Mouse (Mus musculus) embryonic facial prominence, embryonic 14.5 days (tissue): Measurements from ENCODE around the gene Atf3. TPM values are rescaled to one million over a fixed set of nuclear protein-coding genes. Genes with fewer than 3 reads are reported as not detected.

Source experiments
- ATAC-seq: fragments of 200-750 bp; cut with Nextera tagmentation; 2 replicates; pipeline ENCODE4 v1.8.0; 2017; ENCODE audit warnings: low read depth, moderate number of reproducible peaks, moderate TSS enrichment
- DNase-seq: peaks from one replicate; pipeline ENCODE4 v3.0.0-alpha.2; 2015; ENCODE audit warnings: low spot score
- H3K27ac ChIP-seq: fragments of 300-500 bp; sonication (generic); replicated peaks from 2 replicates; pipeline ENCODE4 v1.5.1; 2014; ENCODE audit warnings: low read depth, mild to moderate bottlenecking, low read length, moderate library complexity
- H3K27me3 ChIP-seq: fragments of 300-500 bp; sonication (generic); replicated peaks from 2 replicates; pipeline ENCODE4 v1.6.1; 2014; ENCODE audit warnings: low read length; ENCODE audit not compliant: control insufficient read depth, insufficient read depth
- H3K36me3 ChIP-seq: fragments of 300-500 bp; sonication (generic); 2 replicates; pipeline ENCODE4 v1.6.1; 2014; ENCODE audit warnings: low read length, mixed read lengths; ENCODE audit not compliant: control insufficient read depth, insufficient read depth
- H3K4me1 ChIP-seq: fragments of 300-500 bp; sonication (generic); 2 replicates; pipeline ENCODE4 v1.6.1; 2014; ENCODE audit warnings: antibody characterized with exemption, low read length; ENCODE audit not compliant: control insufficient read depth, insufficient read depth
- H3K4me2 ChIP-seq: fragments of 300-500 bp; sonication (generic); 2 replicates; pipeline ENCODE4 v1.6.1; 2014; ENCODE audit warnings: low read depth, mild to moderate bottlenecking, low read length, moderate library complexity, mixed read lengths
- H3K4me3 ChIP-seq: fragments of 300-500 bp; sonication (generic); 2 replicates; pipeline ENCODE4 v1.5.1; 2014; ENCODE audit warnings: low read depth, mild to moderate bottlenecking, low read length
- H3K9ac ChIP-seq: fragments of 300-500 bp; sonication (generic); 2 replicates; pipeline ENCODE4 v1.6.1; 2014; ENCODE audit warnings: low read depth, mild to moderate bottlenecking, low read length, moderate library complexity, mixed read lengths
- H3K9me3 ChIP-seq: fragments of 300-500 bp; sonication (generic); 2 replicates; pipeline ENCODE4 v1.6.1; 2016; ENCODE audit warnings: low read length; ENCODE audit not compliant: control insufficient read depth
- WGBS: fragments of 180-500 bp; shearing (Covaris S2); extraction: QIAGEN DNeasy Blood & Tissue Kit; methylation state at CpG from one replicate; pipeline ENCODE4 v1.1.7; 2014; 5-methylcytosine and 5-hydroxymethylcytosine counted together
- polyA plus RNA-seq: library from polyadenylated mRNA; unstranded; fragments of >200 nt; fragmentation: Nextera tagmentation; extraction: Ambion mirVana; gene quantifications from 2 replicates; pipeline ENCODE4 v1.2.1, GENCODE M21; 2014

The Atf3 gene
- polyA plus RNA-seq, 1 experiment from 2014 or later = 4.3 TPM

DNA sequence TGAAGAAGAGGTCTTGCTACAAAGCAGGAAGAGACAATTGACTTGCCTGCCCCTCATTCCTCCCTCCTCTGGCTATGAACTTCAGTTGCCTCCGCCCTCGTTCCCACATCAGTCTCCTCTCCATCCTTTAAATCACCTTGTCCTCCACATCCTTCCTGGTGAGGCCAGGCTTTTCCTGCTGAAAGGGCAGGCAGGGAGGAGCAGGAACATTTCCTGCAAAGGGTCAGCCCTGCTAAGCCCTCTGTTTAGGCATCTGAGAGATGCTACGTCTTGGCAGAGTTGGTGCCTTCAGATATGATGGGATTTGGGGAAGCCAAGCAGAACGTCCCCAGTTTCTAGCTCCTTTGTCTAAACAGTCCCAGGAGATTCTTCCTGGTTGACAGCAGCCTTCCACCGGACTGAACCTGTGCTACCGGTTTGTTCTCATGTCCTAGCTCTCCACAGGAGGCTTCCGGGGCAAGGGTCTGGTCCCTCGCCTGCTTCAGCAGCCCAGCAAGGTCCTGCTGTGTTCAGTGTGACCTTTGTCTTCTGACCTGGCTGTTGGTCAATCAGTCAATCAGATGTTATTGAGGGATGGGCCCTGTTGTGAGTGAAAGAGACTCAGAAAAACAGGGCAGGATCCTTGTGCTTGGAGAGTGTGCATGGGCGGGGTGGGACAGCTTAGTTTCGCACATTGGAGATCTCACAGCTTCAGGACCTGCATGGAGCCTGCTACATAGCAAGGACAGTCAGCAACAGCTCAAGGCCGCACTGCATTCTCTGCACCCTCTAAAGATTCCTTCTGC lies 38.9 kb upstream of the Atf3 start:
- WGBS = 58% methylated on average over 11 of the region's 11 CpGs
- Histone ChIP-seq H3K4me3 (no peak overlapping the region), H3K4me2 (no peak overlapping the region), H3K4me1 (no peaks in the 10 kb centered on the region), H3K9ac (no peak overlapping the region), H3K9me3 (no peaks in the 10 kb centered on the region), H3K27ac (no peak overlapping the region), H3K27me3 (no peaks in the 10 kb centered on the region), H3K36me3 (no peaks in the 10 kb centered on the region)
- no peak for ATAC-seq
- peak; percentile 41 for DNase-seq

DNA sequence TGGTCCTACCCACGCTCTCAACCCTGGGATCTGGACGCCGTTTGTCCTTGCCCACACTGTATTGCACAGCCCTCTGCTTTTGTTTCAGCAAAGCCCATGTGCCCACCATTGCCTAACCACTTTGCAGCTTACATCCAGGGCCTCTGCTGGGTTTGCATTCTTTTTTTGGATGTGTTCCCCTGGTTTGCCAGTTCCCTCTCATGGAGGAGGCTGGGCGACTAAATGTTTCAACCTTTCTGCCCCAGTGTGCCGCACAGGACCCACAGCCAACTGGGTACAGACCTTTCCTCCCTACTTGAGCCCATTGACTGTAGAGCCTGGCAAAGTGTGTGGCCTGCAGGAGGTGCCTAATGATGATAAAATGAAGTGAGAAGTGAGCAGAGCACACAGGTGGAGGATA lies 38.3 kb upstream of the Atf3 start:
- Histone ChIP-seq H3K4me2 (no peak overlapping the region), H3K27me3 (no peaks in the 10 kb centered on the region), H3K4me3 (no peak overlapping the region), H3K27ac (no peak overlapping the region), H3K4me1 (no peaks in the 10 kb centered on the region), H3K36me3 (no peaks in the 10 kb centered on the region), H3K9ac (no peak overlapping the region), H3K9me3 (no peaks in the 10 kb centered on the region)
- WGBS = 90% methylated on average over 5 of the region's 5 CpGs
- DNase-seq = no peak
- ATAC-seq = no peak

DNA sequence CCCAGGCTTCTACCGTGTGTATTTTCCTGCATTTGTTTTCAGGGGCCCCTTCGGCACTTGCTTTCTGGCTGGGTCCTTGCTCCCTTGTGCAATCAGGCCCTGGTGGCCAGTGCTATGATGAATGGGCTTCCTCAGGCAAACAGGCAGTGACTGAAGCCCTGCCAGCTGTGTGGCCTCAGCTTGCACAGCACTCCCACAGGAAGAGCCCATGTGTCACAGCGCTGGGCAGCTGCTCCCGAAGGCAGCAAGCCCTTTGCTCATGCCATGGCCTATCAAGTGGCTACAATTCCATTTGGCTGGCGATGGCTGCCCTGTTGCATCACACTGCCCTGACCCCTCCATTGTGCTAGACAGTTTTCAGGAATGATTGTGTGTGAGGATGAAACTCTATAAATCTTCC lies 36.6 kb upstream of the Atf3 start:
- no peaks in the 10 kb centered on the region for H3K36me3 ChIP-seq
- H3K9me3 ChIP-seq = no peaks in the 10 kb centered on the region
- H3K4me1 ChIP-seq = no peaks in the 10 kb centered on the region
- no peaks in the 10 kb centered on the region for H3K27me3 ChIP-seq
- WGBS = 67% methylated on average over 5 of the region's 5 CpGs
- H3K27ac ChIP-seq = no peak overlapping the region
- DNase-seq (peak; percentile 39), ATAC-seq (peak; percentile 56; the same call in 1 of the 2 replicates)
- H3K4me2 ChIP-seq = no peak overlapping the region
- no peak overlapping the region for H3K9ac ChIP-seq
- H3K4me3 ChIP-seq = no peak overlapping the region

DNA sequence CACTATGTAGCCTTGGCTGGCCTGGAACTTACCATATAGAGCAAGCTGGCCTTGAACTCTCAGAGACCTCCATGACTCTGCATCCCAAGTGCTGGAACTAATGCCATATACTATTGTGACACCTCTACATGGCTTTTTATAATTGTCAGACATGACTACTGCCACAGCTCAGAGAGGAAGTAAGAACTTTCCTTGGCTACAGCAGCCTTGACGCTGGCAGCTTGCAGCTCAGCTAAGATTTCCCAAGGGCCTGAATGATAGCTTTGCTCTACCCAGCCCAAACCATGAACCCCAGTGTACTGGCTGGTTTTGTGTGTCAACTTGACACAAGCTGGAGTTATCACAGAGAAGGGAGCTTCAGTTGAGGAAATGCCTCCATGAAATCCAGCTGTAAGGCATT lies 35.8 kb upstream of the Atf3 start:
- no peaks in the 10 kb centered on the region for H3K27me3 ChIP-seq
- H3K9me3 ChIP-seq = no peaks in the 10 kb centered on the region
- DNase-seq (no peak), ATAC-seq (no peak)
- H3K4me3 ChIP-seq = no peak overlapping the region
- H3K4me2 ChIP-seq = no peak overlapping the region
- no peak overlapping the region for H3K9ac ChIP-seq
- WGBS = 65% methylated on average over 1 of the region's 1 CpGs
- no peak overlapping the region for H3K27ac ChIP-seq
- no peaks in the 10 kb centered on the region for H3K4me1 ChIP-seq
- no peaks in the 10 kb centered on the region for H3K36me3 ChIP-seq

DNA sequence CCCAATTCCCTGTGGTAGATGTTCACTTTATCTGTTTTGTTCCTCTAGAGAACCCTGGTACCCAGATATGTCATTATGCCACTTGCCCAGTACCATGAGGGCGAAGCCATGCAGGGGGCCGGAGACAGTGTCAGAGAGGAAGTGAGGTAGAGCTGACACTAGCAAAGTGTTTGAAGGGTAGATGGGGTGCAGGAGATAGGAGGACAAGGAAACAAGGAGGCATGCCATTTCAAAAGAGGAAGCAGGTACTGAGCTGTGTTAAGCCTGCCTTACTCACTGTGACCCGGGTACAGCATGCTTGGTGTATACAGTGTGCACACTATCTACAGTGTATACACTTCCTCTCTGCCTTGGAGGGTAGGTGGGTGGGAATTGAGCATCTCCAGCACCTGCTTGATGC lies 32.1 kb upstream of the Atf3 start:
- DNase-seq = no peak
- 91% methylated on average over 3 of the region's 3 CpGs for whole genome bisulfite sequencing

DNA sequence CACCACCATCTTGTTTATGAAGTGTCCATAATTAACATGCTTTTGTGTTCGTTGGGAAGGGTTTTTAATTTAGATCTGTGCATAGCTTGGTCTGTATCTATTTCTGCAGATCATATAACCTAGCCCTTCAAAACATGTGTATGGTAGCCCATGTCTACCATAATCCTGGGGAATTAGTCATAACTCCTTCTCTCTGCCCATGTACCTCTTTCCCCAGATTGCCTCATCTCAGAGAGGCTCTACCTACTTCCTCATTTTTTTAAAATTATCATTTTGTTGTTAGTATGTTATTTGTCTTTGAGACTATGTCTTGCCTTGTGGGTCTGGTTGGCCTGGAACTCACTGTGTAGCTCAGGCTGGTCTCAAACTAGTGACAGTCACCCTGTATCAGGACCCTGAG lies 30.6 kb upstream of the Atf3 start:
- peaks cover 6% of the 10 kb centered on the region; the same call in 1 of the 2 replicates for H3K9me3 ChIP-seq
- H3K36me3 ChIP-seq = 0 out of 2 replicates have a peak, but pooled peaks cover 8% of the 10 kb centered on the region
- no peak overlapping the region for H3K27ac ChIP-seq
- H3K27me3 ChIP-seq = no peaks in the 10 kb centered on the region
- ATAC-seq (no peak), DNase-seq (no peak)
- 68% methylated on average over 1 of the region's 1 CpGs for WGBS
- H3K4me2 ChIP-seq = no peak overlapping the region
- no peak overlapping the region for H3K4me3 ChIP-seq
- H3K9ac ChIP-seq = no peak overlapping the region
- H3K4me1 ChIP-seq = no peaks in the 10 kb centered on the region

More for the DNA sequence above, 32.1 kb upstream of the Atf3 start:
- Histone ChIP-seq H3K27me3 (no peaks in the 10 kb centered on the region), H3K4me1 (no peaks in the 10 kb centered on the region), H3K4me2 (no peak overlapping the region), H3K9me3 (peaks cover 6% of the 10 kb centered on the region; the same call in 1 of the 2 replicates), H3K9ac (no peak overlapping the region), H3K27ac (no peak overlapping the region), H3K4me3 (no peak overlapping the region), H3K36me3 (0 out of 2 replicates have a peak, but pooled peaks cover 8% of the 10 kb centered on the region)
- no peak for ATAC-seq

DNA sequence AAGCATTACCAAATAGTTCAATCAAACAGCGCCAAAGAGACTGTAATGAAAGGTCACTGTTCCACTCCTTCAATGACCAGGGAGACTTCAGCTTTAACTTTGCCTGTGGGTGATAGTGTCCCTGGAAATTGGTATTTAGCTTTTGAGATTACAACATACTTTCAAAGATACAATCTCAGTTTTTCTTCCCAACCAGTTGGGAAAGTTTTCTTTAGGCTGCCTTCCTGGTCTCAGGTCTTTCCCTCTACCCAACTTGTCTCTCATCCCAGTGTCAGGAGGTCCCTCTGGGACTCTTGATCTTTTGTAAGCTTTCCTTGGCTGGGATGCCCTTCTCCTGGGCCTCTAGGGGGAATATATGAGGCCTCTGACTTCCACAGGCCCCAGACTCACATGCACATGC lies 29.7 kb upstream of the Atf3 start:
- peaks cover 6% of the 10 kb centered on the region; the same call in 1 of the 2 replicates for H3K9me3 ChIP-seq
- ATAC-seq = no peak
- 0 out of 2 replicates have a peak, but pooled peaks cover 8% of the 10 kb centered on the region for H3K36me3 ChIP-seq
- no peak for DNase-seq
- H3K4me3 ChIP-seq = no peak overlapping the region
- no peaks in the 10 kb centered on the region for H3K4me1 ChIP-seq
- 94% methylated on average over 1 of the region's 1 CpGs for WGBS
- H3K9ac ChIP-seq = no peak overlapping the region
- H3K4me2 ChIP-seq = no peak overlapping the region
- H3K27me3 ChIP-seq = no peaks in the 10 kb centered on the region
- H3K27ac ChIP-seq = no peak overlapping the region

DNA sequence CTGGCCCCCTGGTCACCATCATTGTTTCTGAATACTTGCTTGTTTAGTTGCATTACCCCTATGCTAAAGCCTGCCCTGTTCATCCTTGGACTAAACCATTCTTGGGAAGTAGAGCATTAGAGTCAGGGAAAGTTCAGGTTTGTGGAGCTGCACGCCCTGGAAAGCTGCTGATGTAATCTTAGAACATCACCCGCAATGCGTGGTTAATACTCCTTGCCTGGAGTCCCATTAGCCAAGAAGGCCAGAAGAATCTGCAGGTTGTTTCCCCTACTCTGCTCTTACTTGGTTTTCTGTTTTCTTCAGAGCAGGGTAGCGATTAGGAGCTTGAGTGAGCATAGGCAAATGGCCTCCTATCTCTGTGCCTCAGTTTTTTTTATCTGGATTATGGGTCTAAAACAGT lies 26.0 kb upstream of the Atf3 start:
- no peak overlapping the region for H3K4me2 ChIP-seq

More for the DNA sequence above, 26.0 kb upstream of the Atf3 start:
- Histone ChIP-seq H3K9ac (no peak overlapping the region), H3K9me3 (peaks cover 6% of the 10 kb centered on the region; the same call in 1 of the 2 replicates), H3K27ac (no peak overlapping the region), H3K36me3 (0 out of 2 replicates have a peak, but pooled peaks cover 8% of the 10 kb centered on the region), H3K4me1 (no peaks in the 10 kb centered on the region), H3K4me3 (no peak overlapping the region), H3K27me3 (no peaks in the 10 kb centered on the region)
- WGBS = 87% methylated on average over 4 of the region's 4 CpGs
- ATAC-seq (no peak), DNase-seq (no peak)
